Mouse (Mus musculus) liver, embryonic 16.5 days (tissue): ENCODE measurements around the gene Gpr108. TPM values are rescaled to one million over a fixed set of nuclear protein-coding genes. Genes with fewer than 3 reads are reported as not detected.

Source experiments
- ATAC-seq: fragments of 200-750 bp; cut with Nextera tagmentation; 2 replicates; pipeline ENCODE4 v1.8.0; 2017; ENCODE audit warnings: low read depth, mild to moderate bottlenecking, moderate number of reproducible peaks, moderate library complexity
- H3K27ac ChIP-seq: fragments of 300-500 bp; sonication (generic); 2 replicates; pipeline ENCODE4 v1.5.1; 2014; ENCODE audit warnings: mild to moderate bottlenecking, low read length
- H3K27me3 ChIP-seq: fragments of 300-500 bp; sonication (generic); 2 replicates; pipeline ENCODE4 v1.6.1; 2014; ENCODE audit warnings: low read depth, low read length, mixed read lengths; ENCODE audit not compliant: control insufficient read depth, insufficient read depth
- H3K36me3 ChIP-seq: fragments of 300-500 bp; sonication (generic); 2 replicates; pipeline ENCODE4 v1.6.1; 2014; ENCODE audit warnings: mild to moderate bottlenecking; ENCODE audit not compliant: control insufficient read depth, insufficient read depth
- H3K4me1 ChIP-seq: fragments of 300-500 bp; sonication (generic); 2 replicates; pipeline ENCODE4 v1.6.1; 2014; ENCODE audit warnings: low read depth, low read length, mixed read lengths; ENCODE audit not compliant: control insufficient read depth
- H3K4me2 ChIP-seq: fragments of 300-500 bp; sonication (generic); 2 replicates; pipeline ENCODE4 v1.6.1; 2014; ENCODE audit warnings: low read depth, low read length, mixed read lengths
- H3K4me3 ChIP-seq: fragments of 300-500 bp; sonication (generic); 2 replicates; pipeline ENCODE4 v1.5.1; 2014; ENCODE audit warnings: low read depth, mild to moderate bottlenecking, low read length
- H3K9ac ChIP-seq: fragments of 300-500 bp; sonication (generic); 2 replicates; pipeline ENCODE4 v1.6.1; 2014; ENCODE audit warnings: low read depth, low read length
- H3K9me3 ChIP-seq: fragments of 300-500 bp; sonication (generic); replicated peaks from 2 replicates; pipeline ENCODE4 v1.6.1; 2016; ENCODE audit warnings: low read length; ENCODE audit not compliant: control insufficient read depth
- WGBS: fragments of 180-500 bp; shearing (Covaris S2); extraction: QIAGEN DNeasy Blood & Tissue Kit; methylation state at CpG from one replicate; pipeline ENCODE4 v1.1.7; 2014; ENCODE audit not compliant: insufficient replicate concordance; 5-methylcytosine and 5-hydroxymethylcytosine counted together
- polyA plus RNA-seq: library from polyadenylated mRNA; unstranded; fragments of >200 nt; fragmentation: Nextera tagmentation; extraction: Ambion mirVana; gene quantifications from 2 replicates; pipeline ENCODE4 v1.2.1, GENCODE M21; 2015

Gene Gpr108
- polyA plus RNA-seq, 1 experiment from 2014 or later, result 12.6 TPM

GRCm38 (mm10) chr17:57245311-57245929, 2.8 kb downstream of the Gpr108 start:
- no peak overlapping the region for H3K4me2 ChIP-seq
- H3K9me3 ChIP-seq, result no peaks in the 10 kb centered on the region
- 78% methylated on average over 10 of the region's 10 CpGs for WGBS
- H3K27me3 ChIP-seq, result peaks cover 8% of the 10 kb centered on the region
- no peak overlapping the region for H3K9ac ChIP-seq
- no peak for ATAC-seq
- peaks cover 31% of the 10 kb centered on the region for H3K4me1 ChIP-seq
- peaks cover 6% of the 10 kb centered on the region for H3K36me3 ChIP-seq
- no peak overlapping the region for H3K4me3 ChIP-seq
- H3K27ac ChIP-seq, result no peak overlapping the region

GRCm38 (mm10) chr17:57243650-57244370, 4.4 kb downstream of the Gpr108 start:
- H3K4me2 ChIP-seq, result no peak overlapping the region
- no peaks in the 10 kb centered on the region for H3K27me3 ChIP-seq
- H3K4me3 ChIP-seq, result no peak overlapping the region
- no peak overlapping the region for H3K27ac ChIP-seq
- WGBS, result 56% methylated on average over 10 of the region's 10 CpGs
- no peak for ATAC-seq
- H3K9ac ChIP-seq, result no peak overlapping the region
- peaks cover 6% of the 10 kb centered on the region for H3K36me3 ChIP-seq
- H3K4me1 ChIP-seq, result peaks cover 20% of the 10 kb centered on the region
- H3K9me3 ChIP-seq, result no peaks in the 10 kb centered on the region

- Histone ChIP-seq H3K9ac (no peak overlapping the region), H3K4me2 (no peak overlapping the region), H3K27me3 (no peaks in the 10 kb centered on the region), H3K4me1 (peaks cover 3% of the 10 kb centered on the region), H3K27ac (no peak overlapping the region), H3K9me3 (no peaks in the 10 kb centered on the region), H3K4me3 (no peak overlapping the region), H3K36me3 (peaks cover 21% of the 10 kb centered on the region)
- 79% methylated on average over 9 of the region's 9 CpGs for WGBS
- no peak for ATAC-seq
These were observed 11.1 kb downstream of the Gpr108 start for GRCm38 (mm10) chr17:57237181-57237580.

GRCm38 (mm10) chr17:57235803-57236202, 12.4 kb downstream of the Gpr108 start:
- H3K4me2 ChIP-seq, result peak overlapping the region; percentile 53
- ATAC-seq, result peak; percentile 14; the same call in 1 of the 2 replicates
- H3K9me3 ChIP-seq, result no peaks in the 10 kb centered on the region
- peak overlapping the region; percentile 53 for H3K4me3 ChIP-seq
- no peak overlapping the region; the same call in 1 of the 2 replicates for H3K9ac ChIP-seq
- no peak overlapping the region for H3K27ac ChIP-seq
- peaks cover 21% of the 10 kb centered on the region for H3K36me3 ChIP-seq
- 67% methylated on average over 5 of the region's 5 CpGs for WGBS
- H3K27me3 ChIP-seq, result no peaks in the 10 kb centered on the region
- H3K4me1 ChIP-seq, result peaks cover 7% of the 10 kb centered on the region

GRCm38 (mm10) chr17:57234254-57234928, 13.9 kb downstream of the Gpr108 start:
- peak; percentile 45 for ATAC-seq
- peaks cover 21% of the 10 kb centered on the region for H3K36me3 ChIP-seq
- no peaks in the 10 kb centered on the region for H3K9me3 ChIP-seq
- H3K9ac ChIP-seq, result peak overlapping the region; percentile 40
- peak overlapping the region; percentile 53 for H3K4me3 ChIP-seq
- no peaks in the 10 kb centered on the region for H3K27me3 ChIP-seq
- H3K4me2 ChIP-seq, result peak overlapping the region; percentile 53
- peaks cover 17% of the 10 kb centered on the region for H3K4me1 ChIP-seq
- peak overlapping the region; percentile 66 for H3K27ac ChIP-seq
- WGBS, result 69% methylated on average over 12 of the region's 12 CpGs

- H3K36me3 ChIP-seq, result peaks cover 16% of the 10 kb centered on the region
- ATAC-seq, result peak; percentile 77
- H3K4me1 ChIP-seq, result peaks cover 20% of the 10 kb centered on the region
- 48% methylated on average over 7 of the region's 7 CpGs for WGBS
- peak overlapping the region; percentile 66 for H3K27ac ChIP-seq
- peak overlapping the region; percentile 53 for H3K4me3 ChIP-seq
- H3K4me2 ChIP-seq, result 0 out of 2 replicates have a peak overlapping the region, but pooled peaks have one; percentile 15
- no peaks in the 10 kb centered on the region for H3K9me3 ChIP-seq
- no peak overlapping the region for H3K9ac ChIP-seq
- H3K27me3 ChIP-seq, result no peaks in the 10 kb centered on the region
These were observed 15.2 kb downstream of the Gpr108 start for GRCm38 (mm10) chr17:57233038-57233437.

GRCm38 (mm10) chr17:57232200-57232599, 16.0 kb downstream of the Gpr108 start:
- WGBS, result 58% methylated on average over 1 of the region's 1 CpGs
- Histone ChIP-seq H3K9ac (no peak overlapping the region), H3K36me3 (peaks cover 9% of the 10 kb centered on the region), H3K4me2 (no peak overlapping the region), H3K27me3 (no peaks in the 10 kb centered on the region), H3K4me3 (no peak overlapping the region), H3K4me1 (peaks cover 20% of the 10 kb centered on the region), H3K27ac (peak overlapping the region; percentile 62), H3K9me3 (no peaks in the 10 kb centered on the region)
- ATAC-seq, result no peak

- Histone ChIP-seq H3K9me3 (no peaks in the 10 kb centered on the region), H3K4me1 (peaks cover 20% of the 10 kb centered on the region), H3K4me2 (no peak overlapping the region), H3K36me3 (0 out of 2 replicates have a peak, but pooled peaks cover under 1% of the 10 kb centered on the region), H3K9ac (no peak overlapping the region), H3K4me3 (no peak overlapping the region), H3K27me3 (no peaks in the 10 kb centered on the region), H3K27ac (peak overlapping the region; percentile 60)
- no peak for ATAC-seq
These were observed 16.9 kb downstream of the Gpr108 start for GRCm38 (mm10) chr17:57231321-57231771.
